Mouse (Mus musculus): ENCODE results near the gene Mmp24.
A peak's percentile ranks its signal among the peaks of the same experiment; 100 is the strongest.
"Not testable (repeated sequence)": the region's sequence is repeated elsewhere in the genome, so short reads cannot be mapped to it uniquely, and the experiment has no call there.

Mmp24 gene

GRCm38 (mm10) chr2:155774927-155775684 lies at the start of gene Mmp24:
Mmp24 (plus strand) TSS chr2:155775342.
- no peak for DNase-seq (ENCODE audit: low read depth, low spot score)

- DNase-seq (ENCODE audit: low read depth, low spot score) = no peak
Observed at GRCm38 (mm10) chr2:155726302-155726701, 48.8 kb upstream of the Mmp24 start.

- DNase-seq (ENCODE audit: low read depth, low spot score) = no peak
Observed at GRCm38 (mm10) chr2:155727764-155728395, 47.3 kb upstream of the Mmp24 start.

- DNase-seq (ENCODE audit: low read depth, low spot score) = no peak
Observed at GRCm38 (mm10) chr2:155728742-155729141, 46.4 kb upstream of the Mmp24 start.

- DNase-seq (ENCODE audit: low read depth, low spot score) = peak; percentile 79
Observed at GRCm38 (mm10) chr2:155729158-155729645, 45.9 kb upstream of the Mmp24 start, which contains the start of gene Edem2. Edem2 (minus strand) TSS chr2:155729475.

- DNase-seq (ENCODE audit: low read depth, low spot score) = no peak
Observed at GRCm38 (mm10) chr2:155735080-155735479, 40.1 kb upstream of the Mmp24 start.

- DNase-seq (ENCODE audit: low read depth, low spot score) = not testable (repeated sequence)
Observed at GRCm38 (mm10) chr2:155735766-155736165, 39.4 kb upstream of the Mmp24 start, which contains the start of gene Gm17581. Gm17581 (minus strand) TSS chr2:155735866.

- no peak for DNase-seq (ENCODE audit: low read depth, low spot score)
Observed at GRCm38 (mm10) chr2:155736936-155737335, 38.2 kb upstream of the Mmp24 start.

- no peak for DNase-seq (ENCODE audit: low read depth, low spot score)
Observed at GRCm38 (mm10) chr2:155737803-155738202, 37.3 kb upstream of the Mmp24 start.

GRCm38 (mm10) chr2:155742211-155742610 lies 32.9 kb upstream of the Mmp24 start:
- DNase-seq (ENCODE audit: low read depth, low spot score) = no peak

GRCm38 (mm10) chr2:155742931-155743337 lies 32.2 kb upstream of the Mmp24 start:
- DNase-seq (ENCODE audit: low read depth, low spot score) = no peak

- DNase-seq (ENCODE audit: low read depth, low spot score) = no peak
Observed at GRCm38 (mm10) chr2:155743351-155743750, 31.8 kb upstream of the Mmp24 start.

GRCm38 (mm10) chr2:155745487-155745886 lies 29.7 kb upstream of the Mmp24 start:
- no peak for DNase-seq (ENCODE audit: low read depth, low spot score)

- DNase-seq (ENCODE audit: low read depth, low spot score) = no peak
Observed at GRCm38 (mm10) chr2:155749394-155749793, 25.7 kb upstream of the Mmp24 start.

GRCm38 (mm10) chr2:155751014-155751786 lies 23.9 kb upstream of the Mmp24 start, which contains the start of gene Procr:
Procr (plus strand) TSS chr2:155751117.
- DNase-seq (ENCODE audit: low read depth, low spot score) = no peak

GRCm38 (mm10) chr2:155755746-155756145 lies 19.4 kb upstream of the Mmp24 start:
- DNase-seq (ENCODE audit: low read depth, low spot score) = no peak

- no peak for DNase-seq (ENCODE audit: low read depth, low spot score)
Observed at GRCm38 (mm10) chr2:155756855-155757566, 18.1 kb upstream of the Mmp24 start.

GRCm38 (mm10) chr2:155764679-155765418 lies 10.3 kb upstream of the Mmp24 start:
- peak; percentile 66 for DNase-seq (ENCODE audit: low read depth, low spot score)

- no peak for DNase-seq (ENCODE audit: low read depth, low spot score)
Observed at GRCm38 (mm10) chr2:155773664-155774063, 1.5 kb upstream of the Mmp24 start.

- no peak for DNase-seq (ENCODE audit: low read depth, low spot score)
Observed at GRCm38 (mm10) chr2:155774261-155774926, 748 bp upstream of the Mmp24 start.

All from embryo, embryonic 11.5 days (tissue).